8 mouse cellular contexts compared by ENCODE assay signal in the genomic region with DNA sequence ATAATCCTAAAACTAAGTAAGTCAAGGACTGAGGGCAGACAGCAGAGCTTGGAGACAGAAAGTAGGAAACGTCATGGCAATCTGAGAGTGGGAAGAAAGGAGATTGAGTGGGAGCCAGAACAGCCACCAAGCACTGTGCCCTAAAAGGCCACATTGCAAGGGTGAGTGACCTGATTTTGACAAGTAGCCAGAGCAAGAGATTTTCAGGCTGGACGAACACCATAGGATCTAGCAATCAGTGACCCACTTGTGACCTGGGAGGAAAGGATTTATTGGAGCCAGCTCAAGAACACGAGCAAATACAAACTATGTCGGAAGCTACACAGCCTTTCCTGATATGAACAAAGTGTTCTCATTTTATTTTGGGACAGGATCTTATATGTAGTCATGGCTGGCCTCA. TPM values are rescaled to one million over a fixed set of nuclear protein-coding genes. Genes with fewer than 3 reads are reported as not detected.
DNase-seq lines count a peak whose midpoint lies in the region; ATAC-seq lines count a peak whose summit lies in the region.

No protein-coding gene starts in this region.

- H3K9ac ChIP-seq in neural tube, embryonic 11.5 days (ENCODE audit: low read length) = no peak overlapping the region
- H3K9ac ChIP-seq in heart, embryonic 13.5 days = peak overlapping the region; percentile 93; the same call in 1 of the 2 replicates
- H3K9ac ChIP-seq in kidney, embryonic 15.5 days = peak overlapping the region; percentile 77; the same call in 1 of the 2 replicates

- no peak overlapping the region for H3K27ac ChIP-seq in neural tube, embryonic 11.5 days (ENCODE audit: low read depth, low read length)
- H3K27ac ChIP-seq in heart, embryonic 13.5 days (replicated peaks) = peak overlapping the region; percentile 40; the same call in 1 of the 2 replicates
- H3K27ac ChIP-seq in kidney, embryonic 15.5 days = peak overlapping the region; percentile 98

- no peaks in the 10 kb centered on the region for H3K36me3 ChIP-seq in neural tube, embryonic 11.5 days (ENCODE audit: control insufficient read depth, insufficient read depth, low read length)
- no peaks in the 10 kb centered on the region for H3K36me3 ChIP-seq in heart, embryonic 13.5 days
- no peaks in the 10 kb centered on the region for H3K36me3 ChIP-seq in kidney, embryonic 15.5 days

- peak overlapping the region; percentile 69 for H3K4me2 ChIP-seq in neural tube, embryonic 11.5 days (ENCODE audit: low read depth)
- peak overlapping the region; percentile 89 for H3K4me2 ChIP-seq in heart, embryonic 13.5 days
- H3K4me2 ChIP-seq in kidney, embryonic 15.5 days = peak overlapping the region; percentile 74

- DNase-seq in neural tube, embryonic 11.5 days (ENCODE audit: low spot score) = no peak
- no peak for DNase-seq in neural tube, embryonic 10.5 days (ENCODE audit: extremely low spot score, low spot score)
- peak; percentile 73 for DNase-seq in lung, postnatal 25 days (ENCODE audit: low spot score)
- no peak for DNase-seq in thymus, postnatal 14 days
- DNase-seq in spleen, postnatal 14 days (ENCODE audit: low spot score in 2 of 2) = no peak
- DNase-seq in cerebellum, postnatal 25 days = no peak

- peak overlapping the region; percentile 76; the same call in 1 of the 2 replicates for H3K4me3 ChIP-seq in neural tube, embryonic 11.5 days (ENCODE audit: low read depth, low read length)
- peak overlapping the region; percentile 86; the same call in 1 of the 2 replicates for H3K4me3 ChIP-seq in heart, embryonic 13.5 days
- peak overlapping the region; percentile 73; the same call in 1 of the 2 replicates for H3K4me3 ChIP-seq in kidney, embryonic 15.5 days (replicated peaks)

- no peak for ATAC-seq in neural tube, embryonic 11.5 days (ENCODE audit: insufficient read depth, low FRiP score, low TSS enrichment)
- ATAC-seq in heart, embryonic 13.5 days (ENCODE audit: extremely low read depth, insufficient number of reproducible peaks, low FRiP score, low TSS enrichment) = no peak
- ATAC-seq in kidney, embryonic 15.5 days (replicated peaks; ENCODE audit: low FRiP score) = no peak

- H3K4me1 ChIP-seq in neural tube, embryonic 11.5 days (ENCODE audit: control insufficient read depth, insufficient read depth, low read length) = peaks cover 12% of the 10 kb centered on the region
- H3K4me1 ChIP-seq in heart, embryonic 13.5 days = peaks cover 18% of the 10 kb centered on the region
- peaks cover 26% of the 10 kb centered on the region for H3K4me1 ChIP-seq in kidney, embryonic 15.5 days

- no peaks in the 10 kb centered on the region for H3K9me3 ChIP-seq in neural tube, embryonic 11.5 days (ENCODE audit: control insufficient read depth, low read length)
- H3K9me3 ChIP-seq in heart, embryonic 13.5 days = peaks cover 3% of the 10 kb centered on the region; the same call in 1 of the 2 replicates
- H3K9me3 ChIP-seq in kidney, embryonic 15.5 days (replicated peaks) = no peaks in the 10 kb centered on the region

- WGBS in neural tube, embryonic 11.5 days = 61% methylated on average over 4 of the region's 4 CpGs
- WGBS in heart, embryonic 13.5 days = 48% methylated on average over 4 of the region's 4 CpGs
- 24% methylated on average over 4 of the region's 4 CpGs for WGBS in kidney, embryonic 15.5 days

- no peaks in the 10 kb centered on the region for H3K27me3 ChIP-seq in neural tube, embryonic 11.5 days (ENCODE audit: control insufficient read depth, insufficient read depth, low read length)
- H3K27me3 ChIP-seq in heart, embryonic 13.5 days (replicated peaks) = no peaks in the 10 kb centered on the region
- no peaks in the 10 kb centered on the region for H3K27me3 ChIP-seq in kidney, embryonic 15.5 days

RNA-seq across cellular contexts. Expression of a gene that starts 1.1 kb away (rescaled TPM):
- polyA plus RNA-seq in neural tube, embryonic 11.5 days (2014; fragmentation: Nextera tagmentation; extraction: Ambion mirVana) = 6.9 and 8.6 TPM in 2 replicates
- 5.8 and 6.3 TPM in 2 replicates for polyA plus RNA-seq in heart, embryonic 13.5 days (2015; fragmentation: Nextera tagmentation; extraction: Ambion mirVana)
- 9.1 and 9.6 TPM in 2 replicates for polyA plus RNA-seq in kidney, embryonic 15.5 days (2015; fragmentation: Nextera tagmentation; extraction: Ambion mirVana)

RNA-seq across cellular contexts. Expression of a gene that starts 6.2 kb away (rescaled TPM):
- 23.6 and 25.4 TPM in 2 replicates for polyA plus RNA-seq in neural tube, embryonic 11.5 days (2014; fragmentation: Nextera tagmentation; extraction: Ambion mirVana)
- 24.3 and 25.4 TPM in 2 replicates for polyA plus RNA-seq in heart, embryonic 13.5 days (2015; fragmentation: Nextera tagmentation; extraction: Ambion mirVana)
- 34.6 and 37.2 TPM in 2 replicates for polyA plus RNA-seq in kidney, embryonic 15.5 days (2015; fragmentation: Nextera tagmentation; extraction: Ambion mirVana)

RNA-seq across cellular contexts. Expression of a gene that starts 46.7 kb away (rescaled TPM):
- polyA plus RNA-seq in neural tube, embryonic 11.5 days (2014; fragmentation: Nextera tagmentation; extraction: Ambion mirVana) = 2.5 and 3.1 TPM in 2 replicates
- polyA plus RNA-seq in heart, embryonic 13.5 days (2015; fragmentation: Nextera tagmentation; extraction: Ambion mirVana) = 2.7 and 3.1 TPM in 2 replicates
- 3.6 and 3.7 TPM in 2 replicates for polyA plus RNA-seq in kidney, embryonic 15.5 days (2015; fragmentation: Nextera tagmentation; extraction: Ambion mirVana)
